Mouse (Mus musculus) stomach, embryonic 16.5 days (tissue): ENCODE results near the gene Agap2. TPM values are rescaled to one million over a fixed set of nuclear protein-coding genes. Genes with fewer than 3 reads are reported as not detected.
A peak's percentile ranks its signal among the peaks of the same experiment; 100 is the strongest.
"Not testable (repeated sequence)": the region's sequence is repeated elsewhere in the genome, so short reads cannot be mapped to it uniquely, and the experiment has no call there.

Source experiments
- ATAC-seq: fragments of 200-750 bp; cut with Nextera tagmentation; 2 replicates; pipeline ENCODE4 v1.8.0; 2017; ENCODE audit warnings: moderate number of reproducible peaks, moderate TSS enrichment; ENCODE audit not compliant: insufficient read depth, low FRiP score
- H3K27ac ChIP-seq: fragments of 300-500 bp; sonication (generic); 2 replicates; pipeline ENCODE4 v1.5.1; 2014; ENCODE audit warnings: low read length
- H3K27me3 ChIP-seq: fragments of 300-500 bp; sonication (generic); 2 replicates; pipeline ENCODE4 v1.6.1; 2014; ENCODE audit warnings: low read length, control low read depth, mixed read lengths; ENCODE audit not compliant: control insufficient read depth, insufficient read depth
- H3K36me3 ChIP-seq: fragments of 300-500 bp; sonication (generic); 2 replicates; pipeline ENCODE4 v1.6.1; 2014; ENCODE audit warnings: low read length; ENCODE audit not compliant: control insufficient read depth, insufficient read depth
- H3K4me1 ChIP-seq: fragments of 300-500 bp; sonication (generic); 2 replicates; pipeline ENCODE4 v1.6.1; 2014; ENCODE audit warnings: low read length, control low read depth, mixed read lengths; ENCODE audit not compliant: control insufficient read depth, insufficient read depth
- H3K4me2 ChIP-seq: fragments of 300-500 bp; sonication (generic); 2 replicates; pipeline ENCODE4 v1.6.1; 2014; ENCODE audit warnings: low read depth, low read length, mixed read lengths
- H3K4me3 ChIP-seq: fragments of 300-500 bp; sonication (generic); replicated peaks from 2 replicates; pipeline ENCODE4 v1.5.1; 2014; ENCODE audit warnings: mild to moderate bottlenecking, low read length
- H3K9ac ChIP-seq: fragments of 300-500 bp; sonication (generic); 2 replicates; pipeline ENCODE4 v1.6.1; 2014; ENCODE audit warnings: low read length
- H3K9me3 ChIP-seq: fragments of 300-500 bp; sonication (generic); replicated peaks from 2 replicates; pipeline ENCODE4 v1.6.1; 2016; ENCODE audit warnings: low read length, control low read depth; ENCODE audit not compliant: control insufficient read depth
- WGBS: fragments of 180-500 bp; shearing (Covaris S2); extraction: QIAGEN DNeasy Blood & Tissue Kit; methylation state at CpG from one replicate; pipeline ENCODE4 v1.1.7; 2014; 5-methylcytosine and 5-hydroxymethylcytosine counted together
- polyA plus RNA-seq: library from polyadenylated mRNA; unstranded; fragments of >200 nt; fragmentation: Nextera tagmentation; extraction: Ambion mirVana; gene quantifications from 2 replicates; pipeline ENCODE4 v1.2.1, GENCODE M21; 2015

Agap2 gene
- polyA plus RNA-seq, 1 experiment from 2014 or later = 0.62 TPM

DNA sequence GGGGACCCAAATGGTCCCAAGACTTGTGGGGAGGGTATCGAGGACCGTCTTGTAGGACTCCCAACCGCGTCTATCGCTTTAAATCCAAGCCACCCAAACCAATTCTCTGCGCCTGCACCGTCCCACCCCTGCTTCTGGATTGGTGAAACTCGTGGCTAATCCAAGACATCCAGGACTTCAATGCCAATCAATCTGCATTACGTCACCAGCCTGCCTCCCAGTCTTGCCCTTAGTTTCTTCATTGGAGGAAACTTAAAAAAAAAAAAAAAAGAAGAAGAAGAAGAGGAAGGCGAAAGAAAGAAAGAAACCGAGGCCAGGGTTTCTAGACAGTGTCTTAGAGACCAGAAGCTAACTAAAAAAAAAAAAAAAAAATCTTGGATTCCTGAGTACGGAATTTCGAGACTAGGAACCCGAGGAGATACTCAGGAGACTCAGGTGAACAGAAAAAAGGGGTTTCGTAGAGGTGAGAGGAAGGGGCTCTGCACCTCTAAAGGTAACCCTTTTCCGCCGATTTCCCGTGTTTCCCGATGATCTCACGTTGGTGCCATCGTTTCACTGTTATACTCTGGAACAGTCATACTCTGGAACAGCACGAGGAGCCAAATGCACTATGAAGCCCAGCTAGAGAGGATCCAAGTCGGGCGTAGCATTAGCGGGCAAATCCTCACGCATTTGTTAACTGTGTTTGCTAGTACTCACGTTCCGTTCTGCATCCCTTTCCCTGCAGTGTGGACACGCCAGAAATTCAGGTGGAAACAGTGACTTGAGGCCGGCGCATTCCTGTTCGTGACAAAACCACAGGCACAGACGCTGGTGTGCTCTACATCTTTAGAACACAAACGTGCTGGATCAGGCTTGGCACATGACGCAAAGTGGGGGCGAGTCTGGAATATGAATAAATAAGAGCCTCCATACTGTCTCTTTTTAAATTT, 4.6 kb upstream of the Agap2 start, which contains the start of gene Tspan31:
Tspan31 (minus strand) TSS at position 75 of the 932 bp plus-strand sequence.
- peak within 1 kb of the TSS; percentile 95 for H3K27ac ChIP-seq
- H3K4me3 ChIP-seq = peak within 1 kb of the TSS; percentile 85
- 1% methylated on average over 36 of the region's 36 CpGs for WGBS
- peak within 1 kb of the TSS; percentile 90 for H3K9ac ChIP-seq
- peak; percentile 92 for ATAC-seq
- H3K4me2 ChIP-seq = peak within 1 kb of the TSS; percentile 96
- H3K27me3 ChIP-seq = 0 out of 2 replicates have a peak, but pooled peaks cover 5% of the 10 kb centered on the region
- H3K4me1 ChIP-seq = peaks cover 17% of the 10 kb centered on the region
- H3K9me3 ChIP-seq = no peaks in the 10 kb centered on the region
- peaks cover 20% of the 10 kb centered on the region for H3K36me3 ChIP-seq

DNA sequence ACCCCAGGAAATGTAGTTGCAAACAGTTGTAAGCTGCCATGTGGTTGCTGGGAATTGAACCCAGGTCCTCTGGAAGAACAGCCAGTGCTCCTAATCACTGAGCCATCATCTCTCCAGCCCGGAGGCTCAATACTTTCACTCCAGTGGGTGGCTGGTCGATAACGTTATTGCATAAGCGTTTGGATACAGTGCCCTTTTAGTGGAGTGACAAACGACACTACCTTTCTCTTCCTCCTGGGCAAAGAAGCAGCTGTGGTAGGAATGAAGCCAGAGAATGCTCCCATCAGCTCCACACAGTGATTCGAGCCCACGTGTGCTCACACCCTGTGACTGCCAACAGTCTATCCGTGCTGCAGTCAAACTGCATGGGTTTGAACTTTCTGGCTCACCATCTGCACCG, 3.9 kb upstream of the Agap2 start:
- Histone ChIP-seq H3K27ac (no peak overlapping the region), H3K4me3 (peak overlapping the region; percentile 85), H3K27me3 (peaks cover 5% of the 10 kb centered on the region; the same call in 1 of the 2 replicates), H3K36me3 (peaks cover 12% of the 10 kb centered on the region), H3K9me3 (no peaks in the 10 kb centered on the region), H3K4me1 (peaks cover 15% of the 10 kb centered on the region), H3K9ac (peak overlapping the region; percentile 76), H3K4me2 (peak overlapping the region; percentile 96)
- 67% methylated on average over 9 of the region's 9 CpGs for WGBS
- ATAC-seq = no peak

DNA sequence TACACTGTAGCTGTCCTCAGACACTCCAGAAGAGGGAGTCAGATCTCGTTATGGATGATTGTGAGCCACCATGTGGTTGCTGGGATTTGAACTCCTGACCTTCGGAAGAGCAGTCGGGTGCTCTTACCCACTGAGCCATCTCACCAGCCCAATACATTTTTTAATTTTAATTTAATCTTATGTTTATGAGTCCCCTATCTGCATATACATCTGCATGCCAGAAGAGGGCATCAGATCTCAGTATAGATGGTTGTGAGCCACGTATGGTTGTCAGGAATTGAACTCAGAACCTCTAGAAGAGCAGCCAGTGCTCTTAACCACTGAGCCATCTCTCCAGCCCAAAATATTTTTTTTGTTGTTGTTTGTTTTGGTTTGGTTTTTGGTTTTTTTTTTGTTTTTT, 2.8 kb upstream of the Agap2 start:
- not testable (repeated sequence) for H3K9me3 ChIP-seq, H3K4me2 ChIP-seq, H3K27ac ChIP-seq, H3K4me3 ChIP-seq, ATAC-seq, H3K36me3 ChIP-seq, H3K9ac ChIP-seq
- H3K27me3 ChIP-seq = peaks cover 16% of the 10 kb centered on the region
- 82% methylated on average over 4 of the region's 4 CpGs for WGBS
- H3K4me1 ChIP-seq = peaks cover 15% of the 10 kb centered on the region

- Histone ChIP-seq H3K4me1 (peaks cover 15% of the 10 kb centered on the region), H3K27me3 (peaks cover 23% of the 10 kb centered on the region)
- not testable (repeated sequence) for H3K9ac ChIP-seq, H3K9me3 ChIP-seq, ATAC-seq, H3K4me2 ChIP-seq, H3K36me3 ChIP-seq, H3K4me3 ChIP-seq, H3K27ac ChIP-seq
- 78% methylated on average over 2 of the region's 2 CpGs for WGBS
Observed at GRCm38 (mm10) chr10:127072969-127073368, 2.1 kb upstream of the Agap2 start.

- H3K4me2 ChIP-seq = no peak overlapping the region
- no peaks in the 10 kb centered on the region for H3K36me3 ChIP-seq
- no peak for ATAC-seq
- H3K4me1 ChIP-seq = peaks cover 12% of the 10 kb centered on the region
- no peak overlapping the region for H3K27ac ChIP-seq
- WGBS = 90% methylated on average over 1 of the region's 1 CpGs
- H3K9me3 ChIP-seq = no peaks in the 10 kb centered on the region
- H3K27me3 ChIP-seq = peaks cover 33% of the 10 kb centered on the region
- H3K9ac ChIP-seq = no peak overlapping the region
- H3K4me3 ChIP-seq = no peak overlapping the region
Observed at GRCm38 (mm10) chr10:127073981-127074380, 1.1 kb upstream of the Agap2 start.

DNA sequence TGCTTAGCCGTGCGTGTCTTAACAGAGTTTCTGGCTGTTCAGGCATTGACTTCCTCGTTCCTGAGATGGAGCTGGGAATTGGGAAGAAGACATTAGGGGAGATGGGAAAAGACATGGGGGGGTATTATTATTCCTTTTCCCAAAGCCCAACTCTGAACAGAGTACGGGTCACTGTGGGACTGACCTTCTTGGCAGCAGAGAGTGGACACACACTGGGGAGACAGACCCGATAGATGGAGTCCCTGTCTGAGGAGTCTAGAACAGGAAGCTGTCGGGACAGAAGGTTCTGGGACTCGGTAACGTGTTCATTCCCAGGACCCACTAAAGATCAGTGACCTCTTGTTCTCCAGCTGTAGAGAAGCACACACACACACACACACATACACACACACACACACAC, 567 bp downstream of the Agap2 start:
- no peak overlapping the region for H3K27ac ChIP-seq
- no peaks in the 10 kb centered on the region for H3K9me3 ChIP-seq
- H3K4me1 ChIP-seq = peaks cover 23% of the 10 kb centered on the region
- no peaks in the 10 kb centered on the region for H3K36me3 ChIP-seq
- no peak overlapping the region for H3K4me3 ChIP-seq
- H3K27me3 ChIP-seq = peaks cover 49% of the 10 kb centered on the region
- whole genome bisulfite sequencing = 57% methylated on average over 8 of the region's 8 CpGs
- H3K9ac ChIP-seq = no peak overlapping the region
- no peak for ATAC-seq
- no peak overlapping the region for H3K4me2 ChIP-seq

DNA sequence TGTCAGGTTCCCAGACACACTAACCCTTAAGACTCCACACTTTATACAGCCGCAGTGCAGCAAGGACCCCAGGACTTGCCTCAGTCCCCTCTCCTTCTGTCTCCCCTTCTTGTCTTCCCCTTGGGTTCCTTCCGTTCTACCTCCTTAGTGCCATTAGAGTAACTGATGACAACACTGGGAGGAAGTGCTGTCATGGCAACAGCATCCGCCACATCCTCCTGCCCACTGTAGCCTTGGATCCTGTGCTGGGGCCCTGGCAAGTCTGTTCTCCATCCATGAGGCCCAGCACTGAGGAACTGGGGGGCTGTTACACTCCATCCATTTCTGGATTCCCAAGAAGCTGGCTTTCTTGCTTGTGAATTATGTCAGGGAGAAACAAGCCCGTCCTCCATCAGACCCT, 998 bp downstream of the Agap2 start:
- Histone ChIP-seq H3K4me2 (no peak overlapping the region), H3K27ac (no peak overlapping the region), H3K4me3 (no peak overlapping the region), H3K4me1 (peaks cover 25% of the 10 kb centered on the region), H3K27me3 (peaks cover 53% of the 10 kb centered on the region), H3K36me3 (no peaks in the 10 kb centered on the region), H3K9ac (0 out of 2 replicates have a peak overlapping the region, but pooled peaks have one; percentile 2), H3K9me3 (no peaks in the 10 kb centered on the region)
- ATAC-seq = no peak
- WGBS = 35% methylated on average over 4 of the region's 4 CpGs

GRCm38 (mm10) chr10:127077515-127077914, 2.4 kb downstream of the Agap2 start:
- H3K9me3 ChIP-seq = no peaks in the 10 kb centered on the region
- H3K4me1 ChIP-seq = peaks cover 27% of the 10 kb centered on the region
- no peak overlapping the region for H3K4me2 ChIP-seq
- no peak for ATAC-seq
- 11% methylated on average over 10 of the region's 10 CpGs for WGBS
- no peak overlapping the region for H3K27ac ChIP-seq
- peaks cover 64% of the 10 kb centered on the region for H3K27me3 ChIP-seq
- no peak overlapping the region for H3K4me3 ChIP-seq
- H3K9ac ChIP-seq = no peak overlapping the region
- no peaks in the 10 kb centered on the region for H3K36me3 ChIP-seq

- Histone ChIP-seq H3K4me2 (peak overlapping the region; percentile 89), H3K36me3 (no peaks in the 10 kb centered on the region), H3K9ac (no peak overlapping the region), H3K27ac (no peak overlapping the region), H3K4me1 (peaks cover 27% of the 10 kb centered on the region), H3K4me3 (peak overlapping the region; percentile 53), H3K27me3 (peaks cover 70% of the 10 kb centered on the region), H3K9me3 (no peaks in the 10 kb centered on the region)
- 3% methylated on average over 12 of the region's 12 CpGs for WGBS
- ATAC-seq = no peak
Observed at GRCm38 (mm10) chr10:127078001-127078676, 3.1 kb downstream of the Agap2 start.
